Mouse (Mus musculus): Measurements from ENCODE around the gene Msi2.

Msi2 gene

GRCm38 (mm10) chr11:88404247-88404677 is 314.1 kb downstream of the Msi2 start:
- H3K36me3 ChIP-seq (ENCODE audit: insufficient read depth, low read length), result peaks cover 37% of the 10 kb centered on the region
- TF ChIP-seq NANOG (IDR thresholded peaks at IDR 0.05; ENCODE audit: borderline replicate concordance, low read length), result no peak
- no peak for TF ChIP-seq CTCF (conservative IDR thresholded peaks at IDR 0.05; ENCODE audit: low read length)
- peaks cover 85% of the 10 kb centered on the region for H3K4me1 ChIP-seq (replicated peaks; ENCODE audit: low read depth, low read length)
- H3K9me3 ChIP-seq (ENCODE audit: low read length), result no peaks in the 10 kb centered on the region
- no peaks in the 10 kb centered on the region for H3K27me3 ChIP-seq (ENCODE audit: insufficient read depth, low read length)
- H3K4me3 ChIP-seq (replicated peaks; ENCODE audit: low read length), result peak overlapping the region; percentile 53

- TF ChIP-seq CTCF (conservative IDR thresholded peaks at IDR 0.05; ENCODE audit: low read length) (no peak), POU5F1 (IDR thresholded peaks at IDR 0.05; ENCODE audit: borderline replicate concordance, low read length) (no peak), NANOG (IDR thresholded peaks at IDR 0.05; ENCODE audit: borderline replicate concordance, low read length) (no peak)
- 0 out of 2 replicates have a peak overlapping the region, but pooled peaks have one; percentile 2 for H3K4me3 ChIP-seq (replicated peaks; ENCODE audit: low read length)
- H3K4me1 ChIP-seq (replicated peaks; ENCODE audit: low read depth, low read length), result peaks cover 83% of the 10 kb centered on the region
- H3K9me3 ChIP-seq (ENCODE audit: low read length), result no peaks in the 10 kb centered on the region
- no peaks in the 10 kb centered on the region for H3K27me3 ChIP-seq (ENCODE audit: insufficient read depth, low read length)
- H3K36me3 ChIP-seq (ENCODE audit: insufficient read depth, low read length), result peaks cover 23% of the 10 kb centered on the region
These were observed 316.0 kb downstream of the Msi2 start for GRCm38 (mm10) chr11:88402290-88402689.

GRCm38 (mm10) chr11:88401333-88401732 is 317.0 kb downstream of the Msi2 start:
- no peak overlapping the region for H3K4me3 ChIP-seq (replicated peaks; ENCODE audit: low read length)
- no peaks in the 10 kb centered on the region for H3K27me3 ChIP-seq (ENCODE audit: insufficient read depth, low read length)
- peaks cover 73% of the 10 kb centered on the region for H3K4me1 ChIP-seq (replicated peaks; ENCODE audit: low read depth, low read length)
- no peaks in the 10 kb centered on the region for H3K9me3 ChIP-seq (ENCODE audit: low read length)
- no peak for TF ChIP-seq NANOG (IDR thresholded peaks at IDR 0.05; ENCODE audit: borderline replicate concordance, low read length)
- TF ChIP-seq POU5F1 (IDR thresholded peaks at IDR 0.05; ENCODE audit: borderline replicate concordance, low read length), result no peak
- no peak for TF ChIP-seq CTCF (conservative IDR thresholded peaks at IDR 0.05; ENCODE audit: low read length)
- H3K36me3 ChIP-seq (ENCODE audit: insufficient read depth, low read length), result peaks cover 16% of the 10 kb centered on the region

- TF ChIP-seq CTCF (conservative IDR thresholded peaks at IDR 0.05; ENCODE audit: low read length) (no peak), POU5F1 (IDR thresholded peaks at IDR 0.05; ENCODE audit: borderline replicate concordance, low read length) (no peak), NANOG (IDR thresholded peaks at IDR 0.05; ENCODE audit: borderline replicate concordance, low read length) (no peak)
- peaks cover 13% of the 10 kb centered on the region for H3K36me3 ChIP-seq (ENCODE audit: insufficient read depth, low read length)
- no peak overlapping the region for H3K4me3 ChIP-seq (replicated peaks; ENCODE audit: low read length)
- no peaks in the 10 kb centered on the region for H3K27me3 ChIP-seq (ENCODE audit: insufficient read depth, low read length)
- H3K4me1 ChIP-seq (replicated peaks; ENCODE audit: low read depth, low read length), result peaks cover 69% of the 10 kb centered on the region
- H3K9me3 ChIP-seq (ENCODE audit: low read length), result no peaks in the 10 kb centered on the region
These were observed 317.4 kb downstream of the Msi2 start for GRCm38 (mm10) chr11:88400926-88401325.

- H3K4me1 ChIP-seq (replicated peaks; ENCODE audit: low read depth, low read length), result peaks cover 67% of the 10 kb centered on the region
- TF ChIP-seq CTCF (conservative IDR thresholded peaks at IDR 0.05; ENCODE audit: low read length) (no peak), NANOG (IDR thresholded peaks at IDR 0.05; ENCODE audit: borderline replicate concordance, low read length) (no peak), POU5F1 (IDR thresholded peaks at IDR 0.05; ENCODE audit: borderline replicate concordance, low read length) (no peak)
- H3K9me3 ChIP-seq (ENCODE audit: low read length), result no peaks in the 10 kb centered on the region
- H3K36me3 ChIP-seq (ENCODE audit: insufficient read depth, low read length), result peaks cover 13% of the 10 kb centered on the region
- H3K27me3 ChIP-seq (ENCODE audit: insufficient read depth, low read length), result no peaks in the 10 kb centered on the region
- H3K4me3 ChIP-seq (replicated peaks; ENCODE audit: low read length), result no peak overlapping the region
These were observed 318.1 kb downstream of the Msi2 start for GRCm38 (mm10) chr11:88400235-88400634.

- Histone ChIP-seq H3K27me3 (ENCODE audit: insufficient read depth, low read length) (no peaks in the 10 kb centered on the region), H3K4me1 (replicated peaks; ENCODE audit: low read depth, low read length) (peaks cover 67% of the 10 kb centered on the region), H3K36me3 (ENCODE audit: insufficient read depth, low read length) (peaks cover 13% of the 10 kb centered on the region), H3K4me3 (replicated peaks; ENCODE audit: low read length) (no peak overlapping the region), H3K9me3 (ENCODE audit: low read length) (no peaks in the 10 kb centered on the region)
- TF ChIP-seq NANOG (IDR thresholded peaks at IDR 0.05; ENCODE audit: borderline replicate concordance, low read length) (no peak), POU5F1 (IDR thresholded peaks at IDR 0.05; ENCODE audit: borderline replicate concordance, low read length) (no peak), CTCF (conservative IDR thresholded peaks at IDR 0.05; ENCODE audit: low read length) (no peak)
These were observed 318.9 kb downstream of the Msi2 start for GRCm38 (mm10) chr11:88399431-88399830.

GRCm38 (mm10) chr11:88399028-88399427 is 319.3 kb downstream of the Msi2 start:
- TF ChIP-seq NANOG (IDR thresholded peaks at IDR 0.05; ENCODE audit: borderline replicate concordance, low read length) (no peak), CTCF (conservative IDR thresholded peaks at IDR 0.05; ENCODE audit: low read length) (no peak), POU5F1 (IDR thresholded peaks at IDR 0.05; ENCODE audit: borderline replicate concordance, low read length) (no peak)
- Histone ChIP-seq H3K4me3 (replicated peaks; ENCODE audit: low read length) (no peak overlapping the region), H3K27me3 (ENCODE audit: insufficient read depth, low read length) (no peaks in the 10 kb centered on the region), H3K36me3 (ENCODE audit: insufficient read depth, low read length) (peaks cover 13% of the 10 kb centered on the region), H3K9me3 (ENCODE audit: low read length) (no peaks in the 10 kb centered on the region), H3K4me1 (replicated peaks; ENCODE audit: low read depth, low read length) (peaks cover 66% of the 10 kb centered on the region)

- peaks cover 55% of the 10 kb centered on the region for H3K4me1 ChIP-seq (replicated peaks; ENCODE audit: low read depth, low read length)
- TF ChIP-seq NANOG (IDR thresholded peaks at IDR 0.05; ENCODE audit: borderline replicate concordance, low read length) (no peak), POU5F1 (IDR thresholded peaks at IDR 0.05; ENCODE audit: borderline replicate concordance, low read length) (no peak), CTCF (conservative IDR thresholded peaks at IDR 0.05; ENCODE audit: low read length) (no peak)
- no peak overlapping the region for H3K4me3 ChIP-seq (replicated peaks; ENCODE audit: low read length)
- H3K9me3 ChIP-seq (ENCODE audit: low read length), result no peaks in the 10 kb centered on the region
- peaks cover 8% of the 10 kb centered on the region for H3K36me3 ChIP-seq (ENCODE audit: insufficient read depth, low read length)
- H3K27me3 ChIP-seq (ENCODE audit: insufficient read depth, low read length), result no peaks in the 10 kb centered on the region
These were observed 323.0 kb downstream of the Msi2 start for GRCm38 (mm10) chr11:88395076-88395990.

All from E14TG2a.4 (cell line).